Mouse (Mus musculus) regulatory T cell (primary cell): ENCODE data around the gene Gm20388.

Experiments used
- in situ Hi-C: fragments of 300-600 bp; cut with MboI, MseI; formaldehyde crosslinking; loops from one replicate; pipeline ENCODE4 v1.15.1; 2025; ENCODE audit warnings: high pct_unique_total_duplicates

The Gm20388 gene

GRCm38 (mm10) chr8:122637230-122637629 lies 2726.6 kb downstream of the Gm20388 start:
- in situ Hi-C loops: no loop called here

- in situ Hi-C loops: no loop called here
Observed at GRCm38 (mm10) chr8:122638601-122639000, 2728.0 kb downstream of the Gm20388 start.

GRCm38 (mm10) chr8:122639521-122640248 lies 2729.0 kb downstream of the Gm20388 start:
- in situ Hi-C loops: no loop called here

- in situ Hi-C loops: no loop called here
Observed at GRCm38 (mm10) chr8:122640825-122641224, 2730.2 kb downstream of the Gm20388 start.

- in situ Hi-C loops: no loop called here
Observed at GRCm38 (mm10) chr8:122641406-122641805, 2730.8 kb downstream of the Gm20388 start.

GRCm38 (mm10) chr8:122642071-122642470 lies 2731.4 kb downstream of the Gm20388 start:
- in situ Hi-C loops: no loop called here

GRCm38 (mm10) chr8:122644175-122644954 lies 2733.7 kb downstream of the Gm20388 start:
- in situ Hi-C loops: no loop called here

GRCm38 (mm10) chr8:122646337-122646736 lies 2735.7 kb downstream of the Gm20388 start:
- in situ Hi-C loops: no loop called here

- in situ Hi-C loops: no loop called here
Observed at GRCm38 (mm10) chr8:122648192-122648970, 2737.7 kb downstream of the Gm20388 start.

GRCm38 (mm10) chr8:122651326-122651921 lies 2740.8 kb downstream of the Gm20388 start:
- in situ Hi-C loops: no loop called here

- in situ Hi-C loops: no loop called here
Observed at GRCm38 (mm10) chr8:122652643-122653042, 2742.0 kb downstream of the Gm20388 start.

GRCm38 (mm10) chr8:122654768-122655167 lies 2744.1 kb downstream of the Gm20388 start:
- in situ Hi-C loops: no loop called here

GRCm38 (mm10) chr8:122656056-122656999 lies 2745.7 kb downstream of the Gm20388 start:
- in situ Hi-C loops: no loop called here

- in situ Hi-C loops: no loop called here
Observed at GRCm38 (mm10) chr8:122658149-122658806, 2747.6 kb downstream of the Gm20388 start.

GRCm38 (mm10) chr8:122658807-122659160 lies 2748.1 kb downstream of the Gm20388 start:
- in situ Hi-C loops: no loop called here

GRCm38 (mm10) chr8:122660022-122660421 lies 2749.4 kb downstream of the Gm20388 start:
- in situ Hi-C loops: no loop called here

- in situ Hi-C loops: no loop called here
Observed at GRCm38 (mm10) chr8:122661138-122661537, 2750.5 kb downstream of the Gm20388 start.

- in situ Hi-C loops: no loop called here
Observed at GRCm38 (mm10) chr8:122661894-122662293, 2751.3 kb downstream of the Gm20388 start.

- in situ Hi-C loops: no loop called here
Observed at GRCm38 (mm10) chr8:122663106-122663505, 2752.5 kb downstream of the Gm20388 start.

GRCm38 (mm10) chr8:122663670-122664069 lies 2753.0 kb downstream of the Gm20388 start:
- in situ Hi-C loops: no loop called here
